Mouse (Mus musculus): Measurements from ENCODE around the gene Tex19.2.

Gene Tex19.2

DNA sequence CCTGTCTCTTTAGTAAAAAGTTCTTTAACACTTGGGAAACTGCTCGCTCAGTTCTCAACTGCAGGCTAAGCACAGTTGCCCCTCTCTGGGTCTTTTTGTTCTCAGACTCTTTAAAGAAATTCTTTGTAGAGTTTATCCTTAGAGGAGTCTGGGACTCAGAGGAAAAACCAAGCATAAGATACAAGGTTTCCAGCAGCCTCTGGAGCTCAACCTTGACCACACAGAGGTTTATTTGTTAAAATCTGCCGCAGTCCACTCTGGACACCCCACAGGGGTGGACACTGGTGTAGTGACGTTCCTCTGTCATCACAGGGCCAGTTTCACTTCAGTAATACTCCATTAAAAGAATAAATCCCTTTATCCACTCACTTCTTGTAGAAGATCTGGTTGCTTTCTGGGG lies at the start of gene Tex19.2:
Tex19.2 (minus strand) TSS at position 101 of the 400 bp plus-strand sequence.
- DNase-seq, result no peak

DNA sequence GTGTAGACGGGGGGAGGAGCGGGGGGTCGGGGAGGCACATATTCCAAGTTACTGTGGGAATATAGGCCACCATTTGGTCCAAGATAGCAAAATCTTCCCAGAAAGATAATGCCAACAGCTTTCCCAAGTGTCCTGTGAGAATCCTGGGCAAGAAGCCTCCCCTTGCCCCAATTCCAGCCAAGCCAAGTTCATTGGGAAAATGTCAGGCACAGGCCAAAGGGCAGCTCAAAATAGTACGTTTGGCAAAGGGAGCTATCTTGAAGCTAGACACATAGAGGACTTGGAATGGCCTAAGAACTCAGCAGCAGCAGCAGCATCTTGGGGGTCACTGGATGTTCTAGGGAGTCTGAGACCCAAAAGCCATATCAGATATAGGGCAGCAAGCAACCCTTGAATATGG lies 45.3 kb upstream of the Tex19.2 start:
- DNase-seq, result no peak

DNA sequence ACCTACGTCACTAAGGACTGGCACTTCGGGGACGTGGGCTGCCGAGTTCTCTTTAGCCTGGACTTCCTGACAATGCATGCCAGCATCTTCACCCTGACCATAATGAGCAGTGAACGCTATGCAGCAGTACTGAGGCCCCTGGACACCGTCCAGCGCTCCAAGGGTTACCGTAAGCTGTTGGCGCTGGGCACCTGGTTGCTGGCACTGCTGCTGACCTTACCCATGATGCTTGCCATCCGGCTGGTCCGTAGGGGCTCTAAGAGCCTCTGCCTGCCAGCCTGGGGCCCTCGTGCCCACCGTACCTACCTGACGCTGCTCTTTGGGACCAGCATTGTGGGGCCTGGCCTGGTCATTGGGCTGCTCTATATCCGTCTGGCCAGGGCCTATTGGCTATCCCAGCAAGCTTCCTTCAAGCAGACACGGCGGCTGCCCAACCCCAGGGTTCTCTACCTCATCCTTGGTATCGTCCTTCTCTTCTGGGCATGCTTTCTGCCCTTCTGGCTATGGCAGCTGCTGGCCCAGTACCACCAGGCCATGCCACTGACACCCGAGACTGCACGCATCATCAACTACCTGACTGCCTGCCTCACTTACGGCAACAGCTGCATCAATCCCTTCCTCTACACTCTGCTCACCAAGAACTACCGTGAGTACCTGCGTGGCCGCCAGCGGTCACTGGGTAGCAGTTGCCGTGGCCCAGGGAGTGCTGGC lies 42.3 kb upstream of the Tex19.2 start:
- DNase-seq, result no peak

DNA sequence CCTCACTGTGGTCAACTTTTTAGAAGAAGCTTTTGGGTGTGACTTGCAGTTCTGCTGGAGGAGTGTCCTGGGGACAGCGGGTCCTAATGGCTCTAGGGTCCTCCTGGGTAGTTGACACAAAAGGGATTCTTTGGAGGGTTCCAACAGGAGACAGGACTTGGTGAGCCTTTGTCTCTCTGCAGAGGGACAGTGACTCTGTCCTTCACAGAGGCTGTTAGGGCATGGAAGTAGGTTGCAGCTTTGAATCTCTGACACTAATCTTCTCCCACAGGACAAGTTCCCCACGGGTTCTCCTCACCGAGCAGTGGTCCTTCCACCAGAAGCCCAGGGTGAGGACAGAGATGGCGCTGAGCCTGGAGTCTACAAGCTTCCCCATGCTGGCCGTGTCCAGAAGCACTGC lies 41.5 kb upstream of the Tex19.2 start, which contains the start of gene Uts2r:
Uts2r (plus strand) TSS at position 301 of the 400 bp plus-strand sequence.
- no peak for DNase-seq

DNA sequence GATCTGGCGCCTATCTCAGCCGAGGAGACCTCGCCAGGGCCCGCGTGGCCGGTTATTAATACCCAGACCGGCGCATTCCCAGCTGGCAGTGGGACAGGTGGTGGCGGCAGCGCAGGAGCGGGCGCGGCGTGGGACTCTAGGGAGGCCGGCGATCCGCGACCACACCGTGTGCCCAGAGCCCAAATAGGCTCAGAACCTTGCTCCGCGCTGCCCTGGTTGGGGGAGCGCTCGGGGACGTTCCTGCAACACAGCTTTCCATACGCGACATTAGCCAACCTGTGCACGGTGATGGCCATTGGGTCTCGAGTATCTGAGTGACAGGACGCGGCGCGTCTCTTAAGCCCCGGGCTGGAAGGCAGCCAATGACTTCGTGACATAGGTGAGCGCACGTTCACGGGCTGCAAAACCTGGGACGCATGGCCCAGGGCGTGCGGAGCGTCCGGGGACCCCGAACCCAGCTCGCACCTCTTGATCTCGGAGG lies 38.0 kb upstream of the Tex19.2 start:
- DNase-seq, result no peak

DNA sequence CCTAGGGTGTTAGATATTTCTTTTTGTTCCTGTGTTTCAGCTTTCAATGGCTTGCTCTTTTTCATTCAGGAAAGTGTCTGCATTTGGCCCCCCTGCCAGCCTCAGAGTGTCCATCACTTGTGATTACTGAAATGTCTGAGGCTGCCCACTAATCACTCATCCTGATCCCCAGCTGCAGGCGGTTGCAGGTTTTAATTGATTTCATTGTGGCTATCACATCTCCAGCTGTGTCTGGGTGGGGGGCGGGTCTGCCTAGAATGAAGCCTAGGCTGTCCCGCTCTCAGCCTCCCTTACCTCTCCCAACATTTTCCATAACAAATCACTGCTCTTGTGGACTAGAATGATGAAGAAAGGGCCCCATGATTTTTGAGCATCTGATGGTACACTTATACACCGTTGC lies 35.7 kb upstream of the Tex19.2 start:
- no peak for DNase-seq

DNA sequence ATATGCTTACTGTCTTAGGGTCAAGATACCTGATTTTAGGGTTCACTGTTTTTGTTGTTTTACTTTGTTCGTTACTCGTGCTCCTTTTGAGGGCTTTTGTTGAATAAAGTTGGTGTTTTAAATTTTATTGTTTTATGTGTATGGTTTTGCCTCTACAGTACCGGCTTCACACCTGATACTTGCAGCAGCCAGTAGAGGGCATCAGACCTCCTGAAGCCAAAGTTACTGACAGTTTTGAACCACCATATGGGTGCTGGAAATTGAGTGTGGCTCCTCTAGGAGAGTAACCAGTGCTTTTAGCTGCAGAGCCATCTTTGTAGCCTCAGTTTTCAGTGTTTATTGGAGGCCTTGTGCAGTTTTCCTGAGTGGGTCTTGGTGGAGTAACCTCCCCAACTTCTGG lies 29.7 kb upstream of the Tex19.2 start:
- no peak for DNase-seq

DNA sequence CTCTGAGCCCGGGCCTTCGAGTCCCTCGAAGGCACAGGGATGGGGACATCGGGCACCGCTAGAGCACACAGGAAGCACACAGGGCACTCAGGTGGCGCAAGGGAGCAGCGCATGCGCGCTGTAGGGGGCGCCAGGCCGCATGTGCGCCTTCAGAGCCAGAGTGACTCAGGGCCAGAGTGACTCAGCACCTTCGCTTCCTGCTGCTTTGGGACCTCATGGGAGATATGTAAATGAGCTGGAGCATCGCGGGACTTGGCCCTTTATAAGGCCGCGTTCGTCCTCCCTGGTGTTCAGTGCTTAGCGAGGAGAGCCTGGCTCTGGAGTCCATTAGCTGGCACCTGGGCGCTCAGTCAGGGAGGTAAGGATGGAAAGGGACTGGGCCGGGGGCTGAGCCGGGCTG lies 27.4 kb upstream of the Tex19.2 start, which contains the start of gene Tex19.1:
Tex19.1 (plus strand) TSS at position 279 of the 400 bp plus-strand sequence.
- no peak for DNase-seq

DNA sequence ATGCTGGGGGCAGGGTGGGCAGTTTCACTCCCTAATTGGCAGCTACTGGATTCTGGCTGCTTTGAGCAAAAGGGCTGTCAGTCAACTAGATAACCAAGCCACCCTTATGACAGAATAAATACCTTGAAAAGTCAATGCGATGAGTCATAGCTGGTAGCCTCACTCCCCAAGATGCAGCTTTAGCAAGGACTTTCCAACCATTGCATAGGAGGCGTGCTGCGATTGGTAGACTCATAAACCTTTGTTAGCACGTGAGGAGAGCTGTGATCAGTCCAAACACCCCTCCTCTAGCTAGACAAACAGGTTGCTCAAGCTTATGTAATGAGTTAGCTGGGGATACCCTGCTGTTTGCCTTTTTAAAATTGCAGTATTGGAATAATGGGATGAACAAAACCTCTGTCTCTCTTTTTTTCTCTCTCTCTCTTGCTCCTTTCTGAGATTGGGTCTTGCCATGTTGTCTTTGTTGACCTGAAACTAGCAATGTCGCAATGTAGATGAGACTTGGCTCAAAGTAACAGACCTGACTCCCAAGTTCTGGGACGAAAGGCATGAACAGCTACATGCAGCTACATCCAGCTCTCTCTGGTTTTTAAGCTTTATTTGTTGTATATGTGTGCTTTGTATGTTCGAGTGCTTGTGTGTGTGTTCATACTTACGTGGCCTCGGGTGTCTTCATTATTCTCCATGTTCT lies 25.0 kb upstream of the Tex19.2 start:
- DNase-seq, result peak in 1 of 2 experiments; percentile 43

DNA sequence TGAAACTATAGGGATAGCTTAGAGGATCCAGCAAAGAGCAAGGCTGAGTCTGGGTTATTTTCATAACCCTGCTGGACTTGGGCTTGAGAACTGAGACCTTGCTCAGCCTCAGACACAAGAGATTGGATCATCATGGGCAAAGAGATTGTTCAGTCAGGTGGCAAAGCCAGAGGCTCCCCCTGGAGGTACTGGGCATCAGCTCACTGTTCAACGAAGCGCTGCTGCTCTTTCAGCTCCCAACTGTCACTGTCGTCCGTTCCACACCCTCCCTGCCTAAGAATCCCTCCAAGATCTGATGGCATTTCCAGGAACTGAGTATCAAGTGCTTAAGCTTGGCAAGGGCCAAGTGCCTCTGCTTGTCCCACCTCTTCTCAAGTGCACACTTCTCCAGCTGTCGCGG lies 20.3 kb upstream of the Tex19.2 start:
- no peak for DNase-seq

DNA sequence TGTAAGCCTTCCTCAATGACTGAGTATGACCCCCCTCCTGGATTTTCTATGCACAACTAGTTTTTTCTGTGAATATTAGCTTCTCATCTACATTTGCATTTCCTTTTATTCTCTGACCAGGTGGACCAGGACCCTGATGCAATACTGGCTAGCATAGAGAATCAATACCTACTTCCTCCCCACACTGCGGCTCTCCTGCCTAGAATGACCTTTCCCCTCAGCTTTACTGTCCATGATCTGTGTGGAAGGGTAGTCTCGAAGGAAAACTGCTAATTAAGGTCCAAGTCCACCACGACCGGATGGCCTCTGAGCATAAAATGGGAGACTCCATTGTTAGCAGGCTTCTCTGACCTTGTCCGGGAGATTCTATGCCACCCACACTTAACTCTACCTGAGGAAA lies 19.2 kb upstream of the Tex19.2 start:
- DNase-seq, result no peak

DNA sequence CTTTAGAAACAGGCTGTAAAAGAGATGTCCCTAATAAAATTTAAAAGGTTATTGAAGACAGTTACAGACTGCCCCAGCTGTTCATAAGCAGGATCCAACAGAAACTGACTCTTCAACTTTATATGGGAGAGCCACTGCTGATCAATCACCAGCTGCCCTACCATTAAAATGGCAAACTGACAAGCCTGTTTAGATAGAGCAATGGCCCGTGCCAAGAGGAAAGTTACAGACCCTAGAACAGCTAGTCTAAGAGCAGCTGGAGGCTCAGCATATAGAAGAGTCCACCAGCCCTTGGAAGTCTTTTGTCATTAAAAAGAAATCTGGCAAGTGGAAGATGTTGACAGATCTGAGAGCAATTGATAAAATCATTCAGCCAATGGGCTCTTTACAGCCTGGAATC lies 16.1 kb upstream of the Tex19.2 start:
- no peak for DNase-seq

DNA sequence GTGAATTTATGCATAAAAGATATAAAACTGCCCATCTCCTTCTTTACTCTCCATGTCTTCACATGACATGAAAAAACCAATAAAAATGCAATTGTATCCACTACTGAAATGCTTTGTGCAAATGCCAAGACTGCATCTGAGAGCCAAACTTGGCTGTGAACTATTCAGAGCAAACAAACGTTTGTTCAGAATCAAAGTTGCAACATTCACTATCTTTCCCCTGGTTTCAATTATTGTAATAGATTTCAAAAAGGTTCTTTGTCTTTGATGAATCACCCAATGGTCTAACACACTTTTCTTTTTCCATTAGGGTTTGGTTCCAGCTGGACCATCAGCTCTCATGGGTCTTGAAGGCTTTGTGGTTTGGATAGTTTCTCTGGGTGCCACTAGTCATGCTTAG lies 11.1 kb upstream of the Tex19.2 start:
- no peak for DNase-seq

DNA sequence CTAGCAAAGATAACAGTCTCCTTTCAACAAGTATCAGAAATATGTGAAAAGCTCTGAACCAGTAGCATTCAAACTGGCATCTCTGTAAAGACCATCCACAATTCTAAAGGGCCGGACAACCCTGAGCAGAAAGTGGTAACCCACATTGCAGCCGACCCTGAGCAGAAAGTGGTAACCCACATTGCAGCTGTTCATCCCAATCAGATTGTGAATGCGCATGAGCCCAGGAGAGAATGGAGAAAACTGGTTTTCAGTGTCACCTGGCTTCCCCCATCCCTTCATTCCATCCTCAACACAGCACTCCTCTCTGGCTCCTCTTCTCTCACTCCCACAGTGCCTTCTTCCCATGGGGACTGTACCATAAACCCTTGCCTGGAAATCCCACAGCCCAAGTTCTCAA lies 9.0 kb upstream of the Tex19.2 start:
- DNase-seq, result no peak

DNA sequence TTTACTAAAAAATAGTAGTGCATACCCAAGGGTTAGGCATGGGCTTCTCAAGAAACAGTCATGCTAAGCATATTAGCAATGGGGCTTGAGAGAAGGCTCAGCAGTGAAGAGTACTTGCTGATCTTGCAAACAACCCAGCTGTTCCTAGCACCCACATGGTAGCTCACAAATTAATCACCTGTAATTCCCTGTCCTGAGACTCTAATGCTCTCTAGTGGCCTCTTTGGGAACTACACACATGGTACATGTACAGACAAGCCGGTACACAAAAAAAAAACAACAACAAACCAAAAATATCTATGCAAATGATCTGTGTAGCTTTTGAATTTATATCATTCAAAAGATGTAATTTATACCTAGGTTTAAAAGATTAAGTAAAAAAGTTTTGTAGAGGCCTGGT lies 7.9 kb upstream of the Tex19.2 start:
- no peak for DNase-seq

DNA sequence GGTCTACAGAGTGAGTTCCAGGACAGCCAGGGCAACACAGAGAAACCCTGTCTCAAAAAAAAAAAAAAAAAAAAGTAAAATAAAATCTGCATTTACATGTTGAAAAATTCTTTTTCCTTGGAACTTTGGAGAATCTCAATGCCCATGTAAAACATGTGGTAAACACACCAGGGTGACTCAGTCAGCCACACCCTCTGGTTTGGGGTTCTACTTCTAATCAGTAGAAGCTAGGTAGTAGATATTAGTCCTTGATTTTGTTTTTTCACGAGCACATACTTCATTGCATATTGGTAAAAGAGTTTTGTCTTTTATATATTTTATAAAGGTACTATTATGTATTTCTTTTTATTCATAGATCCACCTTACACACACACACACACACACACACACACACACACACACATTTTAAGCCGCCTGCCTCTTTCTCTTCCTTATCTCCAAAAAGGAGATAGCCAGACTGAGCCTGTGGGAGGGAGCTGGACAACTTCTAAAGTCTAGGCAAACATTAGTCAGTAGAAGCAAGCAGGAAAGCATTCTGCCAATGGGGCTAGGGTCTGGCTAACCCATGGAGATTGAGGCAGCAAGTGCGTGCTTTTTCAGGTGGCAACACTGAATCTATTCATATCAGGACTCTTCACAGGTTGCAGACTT lies 7.2 kb upstream of the Tex19.2 start:
- DNase-seq, result no peak

DNA sequence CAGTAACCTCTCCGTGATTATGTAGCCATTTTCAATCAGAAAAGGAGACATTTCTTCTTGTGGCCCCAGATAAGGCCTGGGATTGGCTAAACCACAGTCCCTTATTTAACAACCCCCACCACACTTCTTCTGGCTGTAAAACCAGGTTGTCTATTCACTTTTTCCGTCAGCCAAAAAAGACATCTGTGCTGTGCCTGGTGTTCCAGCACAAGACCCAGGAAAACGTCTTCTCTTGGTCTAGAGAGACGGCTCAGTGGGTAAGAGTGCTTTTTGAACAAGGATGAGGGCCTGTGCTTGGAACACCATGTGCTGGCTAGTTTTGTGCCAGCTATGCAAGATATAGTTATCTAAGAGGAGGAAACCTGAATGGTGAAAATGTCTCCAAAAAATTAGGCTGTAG lies 5.0 kb upstream of the Tex19.2 start:
- no peak for DNase-seq

DNA sequence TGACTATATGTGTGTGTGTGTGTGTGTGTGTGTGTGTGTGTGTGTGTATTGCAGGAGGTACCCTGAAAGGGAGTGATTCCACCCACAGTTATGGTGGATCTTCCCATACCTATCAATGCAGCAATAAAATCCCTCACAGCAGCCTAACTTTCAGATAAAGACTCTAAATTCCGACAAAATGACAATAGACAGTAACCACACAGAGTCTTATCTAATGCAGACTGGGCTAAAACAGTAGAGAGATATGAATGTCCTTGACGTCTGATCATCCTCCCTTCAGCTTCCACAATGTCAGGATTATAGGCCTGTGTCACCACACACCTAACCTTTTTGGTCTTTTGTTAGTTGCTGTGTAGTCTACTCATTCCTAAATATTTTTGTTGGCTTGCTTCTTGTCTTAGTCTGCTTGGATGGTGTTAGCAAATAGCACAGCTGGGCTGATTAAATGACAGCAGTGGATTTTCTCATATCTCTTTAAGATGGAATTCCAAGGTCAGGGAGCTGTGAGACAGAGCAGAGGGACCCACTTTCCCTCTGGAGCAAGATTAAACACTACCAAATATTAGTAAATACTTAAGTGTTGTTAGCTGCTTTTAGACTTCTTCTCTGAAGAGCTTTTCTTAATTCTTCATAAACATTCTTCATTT lies 3.7 kb upstream of the Tex19.2 start:
- DNase-seq, result no peak

DNA sequence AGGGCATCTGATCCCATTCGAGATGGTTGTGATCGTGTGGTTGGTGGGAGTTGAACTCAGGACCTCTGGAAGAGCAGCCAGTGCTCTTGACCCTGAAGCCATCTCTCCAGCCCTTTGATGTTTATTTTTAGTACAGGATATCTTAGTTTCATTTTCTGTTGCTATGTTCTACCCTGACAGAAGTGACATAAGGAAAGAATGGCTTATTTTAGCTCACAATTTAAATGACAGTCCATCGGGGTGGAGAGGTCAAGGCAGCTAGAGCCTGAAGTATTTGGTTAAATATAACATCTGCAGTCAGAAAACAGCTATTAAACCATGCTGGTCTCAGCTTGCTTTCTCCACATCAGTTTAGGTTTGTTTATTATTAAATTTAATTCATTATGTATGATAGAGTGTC lies 2.7 kb upstream of the Tex19.2 start:
- DNase-seq, result no peak

DNA sequence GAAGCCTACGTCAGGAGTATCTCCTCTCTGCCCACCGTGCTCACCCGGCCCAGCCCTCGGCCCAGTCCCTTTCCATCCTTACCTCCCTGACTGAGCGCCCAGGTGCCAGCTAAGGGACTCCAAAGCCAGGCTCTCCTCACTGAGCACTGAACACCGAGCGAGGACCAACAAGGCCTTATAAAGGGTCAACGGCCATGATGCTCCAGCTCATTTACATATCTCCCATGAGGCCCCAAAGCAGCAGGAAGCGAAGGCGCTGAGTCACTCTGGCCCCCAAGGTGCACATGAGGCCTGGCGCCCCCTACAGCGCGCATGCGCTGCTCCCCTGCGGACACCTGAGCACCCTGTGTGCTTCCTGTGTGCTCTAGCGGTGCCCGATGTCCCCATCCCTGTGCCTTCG lies 371 bp downstream of the Tex19.2 start:
- DNase-seq, result no peak

DNA sequence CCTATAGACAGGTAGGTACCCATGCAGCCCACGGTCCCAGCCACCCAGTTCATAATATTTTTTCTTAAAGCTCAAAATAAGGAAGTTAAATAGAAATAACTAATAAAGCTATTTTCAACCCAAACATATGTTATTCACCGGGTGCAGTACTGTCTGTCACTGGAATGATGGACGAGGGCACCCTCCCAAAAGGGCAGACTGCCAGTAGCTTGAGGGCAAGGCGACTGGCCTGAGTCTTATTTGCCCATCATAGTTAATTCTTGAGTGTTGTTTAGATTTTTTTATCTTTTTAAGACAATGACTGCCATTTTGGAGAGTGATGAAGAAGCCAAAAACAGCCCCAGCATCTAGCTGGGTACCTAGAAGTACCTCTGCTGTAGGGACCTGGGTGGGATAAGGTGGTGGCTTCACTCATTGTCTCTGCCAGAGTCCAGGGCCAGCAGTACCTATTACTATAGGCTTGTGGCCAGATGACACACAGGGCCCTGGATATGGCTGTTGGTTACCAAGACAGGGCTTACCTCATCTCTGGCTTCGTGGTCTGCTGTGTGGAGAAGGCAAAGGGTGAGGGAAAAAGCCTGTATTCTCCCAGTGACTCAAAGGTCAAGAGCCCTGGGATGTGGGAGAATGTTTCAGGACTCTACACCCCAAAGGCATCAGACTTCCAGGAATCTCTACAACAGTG lies 6.2 kb downstream of the Tex19.2 start:
- DNase-seq, result no peak

DNA sequence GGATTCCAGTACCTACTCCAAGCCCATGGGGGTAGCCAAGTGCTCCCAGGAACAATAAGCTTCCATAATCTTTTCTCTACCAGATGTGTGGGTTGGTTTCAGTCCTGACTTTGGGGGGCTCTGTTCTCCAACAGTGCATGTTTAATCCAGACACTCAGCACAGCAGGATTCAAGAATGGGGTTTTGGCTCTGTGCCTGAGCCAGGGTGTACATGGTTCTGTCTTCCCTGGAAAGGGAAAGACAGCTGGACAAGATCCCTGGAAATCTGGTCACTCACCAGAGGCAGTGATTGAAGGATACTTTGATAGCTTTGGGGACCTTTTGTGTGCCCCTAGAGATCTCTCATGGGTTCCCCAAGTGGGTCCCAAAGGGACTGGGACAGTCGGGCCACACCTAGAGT lies 6.9 kb downstream of the Tex19.2 start:
- DNase-seq, result no peak

DNA sequence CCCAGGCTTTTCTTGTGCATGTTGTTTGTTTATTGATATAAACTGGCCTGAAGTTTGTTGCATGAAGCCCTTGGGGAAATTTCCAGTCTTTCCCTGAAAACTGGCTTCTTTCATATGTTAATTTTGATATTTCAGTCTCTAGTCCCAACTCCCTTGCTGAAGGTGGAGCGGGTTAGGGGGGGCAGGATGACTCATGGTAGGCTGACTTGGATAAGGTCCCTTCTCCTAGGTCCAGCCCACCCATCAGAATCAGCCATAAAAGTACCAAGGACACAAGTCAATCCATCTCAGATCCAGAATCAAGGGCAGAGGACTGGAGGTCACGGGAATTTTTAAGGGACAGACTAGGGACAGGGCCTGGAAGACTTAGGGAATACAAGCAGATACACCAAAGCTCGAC lies 7.4 kb downstream of the Tex19.2 start:
- DNase-seq, result no peak
